Mouse (Mus musculus) limb, embryonic 14.5 days (tissue): ENCODE measurements around the gene AC109138.7. TPM values are rescaled to one million over a fixed set of nuclear protein-coding genes. Genes with fewer than 3 reads are reported as not detected.

Source experiments
- ATAC-seq: fragments of 200-750 bp; cut with Nextera tagmentation; 2 replicates; pipeline ENCODE4 v1.8.0; 2017; ENCODE audit warnings: low read depth, moderate number of reproducible peaks, moderate TSS enrichment; ENCODE audit not compliant: low FRiP score
- DNase-seq: peaks from one replicate; pipeline ENCODE4 v3.0.0-alpha.2; 2015; ENCODE audit warnings: low spot score
- H3K27ac ChIP-seq: fragments of 300-500 bp; sonication (generic); replicated peaks from 2 replicates; pipeline ENCODE4 v1.5.1; 2014; ENCODE audit warnings: low read depth, mild to moderate bottlenecking, low read length, moderate library complexity, mixed read lengths
- H3K27me3 ChIP-seq: fragments of 300-500 bp; sonication (generic); 2 replicates; pipeline ENCODE4 v1.6.1; 2014; ENCODE audit warnings: low read length, mixed read lengths; ENCODE audit not compliant: control insufficient read depth, insufficient read depth
- H3K36me3 ChIP-seq: fragments of 300-500 bp; sonication (generic); 2 replicates; pipeline ENCODE4 v1.6.1; 2014; ENCODE audit warnings: mild to moderate bottlenecking, low read length, moderate library complexity, mixed read lengths; ENCODE audit not compliant: control insufficient read depth, insufficient read depth
- H3K4me1 ChIP-seq: fragments of 300-500 bp; sonication (generic); 2 replicates; pipeline ENCODE4 v1.6.1; 2014; ENCODE audit warnings: antibody characterized with exemption, low read length, mixed read lengths; ENCODE audit not compliant: control insufficient read depth, insufficient read depth
- H3K4me2 ChIP-seq: fragments of 300-500 bp; sonication (generic); replicated peaks from 2 replicates; pipeline ENCODE4 v1.6.1; 2014; ENCODE audit warnings: low read depth, mild to moderate bottlenecking, low read length, moderate library complexity; ENCODE audit not compliant: severe bottlenecking
- H3K4me3 ChIP-seq: fragments of 300-500 bp; sonication (generic); replicated peaks from 2 replicates; pipeline ENCODE4 v1.5.1; 2014; ENCODE audit warnings: low read length
- H3K9ac ChIP-seq: fragments of 300-500 bp; sonication (generic); 2 replicates; pipeline ENCODE4 v1.6.1; 2014; ENCODE audit warnings: mild to moderate bottlenecking, low read depth, low read length, moderate library complexity; ENCODE audit not compliant: severe bottlenecking
- H3K9me3 ChIP-seq: fragments of 300-500 bp; sonication (generic); 2 replicates; pipeline ENCODE4 v1.6.1; 2016; ENCODE audit warnings: low read length; ENCODE audit not compliant: control insufficient read depth
- POLR2A ChIP-seq: fragments of 200-500 bp; IDR thresholded peaks from 2 replicates; pipeline ENCODE4 v1.8.0; 2012; ENCODE audit warnings: inconsistent platforms, mild to moderate bottlenecking, moderate library complexity, borderline replicate concordance; ENCODE audit not compliant: insufficient read depth, insufficient read length; ENCODE audit errors: extremely low read depth
- WGBS: fragments of 180-500 bp; shearing (Covaris S2); extraction: QIAGEN DNeasy Blood & Tissue Kit; methylation state at CpG from one replicate; pipeline ENCODE4 v1.1.7; 2014; 5-methylcytosine and 5-hydroxymethylcytosine counted together
- polyA plus RNA-seq, 2 experiments: library from polyadenylated mRNA; depleted of rRNA in 1 of 2; stranded (reverse) in 1 of 2; unstranded in 1 of 2; fragments of >200 nt; fragmentation: Nextera tagmentation in 1 of 2; extraction: Ambion mirVana in 1 of 2; gene quantifications; 2 replicates each; pipeline versions ENCODE4 v1.2.1 to v1.2.3; 2012 to 2014

Gene AC109138.7
- polyA plus RNA-seq, 2 experiments, result 0.83 TPM; not detected in 1

GRCm38 (mm10) chr19:4216041-4216685 is 2.0 kb downstream of the AC109138.7 start:
- WGBS, result 14% methylated on average over 14 of the region's 14 CpGs
- DNase-seq, result no peak
- peak overlapping the region; percentile 91 for H3K4me3 ChIP-seq
- no peak for TF ChIP-seq POLR2A
- no peaks in the 10 kb centered on the region for H3K36me3 ChIP-seq
- no peaks in the 10 kb centered on the region for H3K9me3 ChIP-seq
- H3K27ac ChIP-seq, result 0 out of 2 replicates have a peak overlapping the region, but pooled peaks have one; percentile 33
- H3K4me1 ChIP-seq, result peaks cover 63% of the 10 kb centered on the region
- peak overlapping the region; percentile 94 for H3K4me2 ChIP-seq
- no peak overlapping the region for H3K9ac ChIP-seq
- H3K27me3 ChIP-seq, result no peaks in the 10 kb centered on the region
- no peak for ATAC-seq

GRCm38 (mm10) chr19:4217140-4217539 is 3.0 kb downstream of the AC109138.7 start:
- no peak overlapping the region for H3K27ac ChIP-seq
- ATAC-seq (no peak), DNase-seq (no peak)
- TF ChIP-seq POLR2A, result no peak
- H3K27me3 ChIP-seq, result no peaks in the 10 kb centered on the region
- H3K4me3 ChIP-seq, result 0 out of 2 replicates have a peak overlapping the region, but pooled peaks have one; percentile 2
- 0 out of 2 replicates have a peak overlapping the region, but pooled peaks have one; percentile 3 for H3K9ac ChIP-seq
- H3K4me1 ChIP-seq, result peaks cover 56% of the 10 kb centered on the region
- 13% methylated on average over 5 of the region's 5 CpGs for WGBS
- H3K4me2 ChIP-seq, result peak overlapping the region; percentile 94
- H3K9me3 ChIP-seq, result no peaks in the 10 kb centered on the region
- peaks cover 4% of the 10 kb centered on the region for H3K36me3 ChIP-seq

GRCm38 (mm10) chr19:4217855-4218254 is 3.7 kb downstream of the AC109138.7 start:
- 34% methylated on average over 3 of the region's 3 CpGs for WGBS
- no peak for ATAC-seq
- H3K36me3 ChIP-seq, result peaks cover 11% of the 10 kb centered on the region
- H3K9me3 ChIP-seq, result no peaks in the 10 kb centered on the region
- no peak for DNase-seq
- H3K27me3 ChIP-seq, result no peaks in the 10 kb centered on the region
- H3K4me2 ChIP-seq, result no peak overlapping the region
- H3K9ac ChIP-seq, result peak overlapping the region; percentile 22; the same call in 1 of the 2 replicates
- no peak overlapping the region for H3K4me3 ChIP-seq
- H3K27ac ChIP-seq, result no peak overlapping the region
- TF ChIP-seq POLR2A, result no peak
- H3K4me1 ChIP-seq, result peaks cover 51% of the 10 kb centered on the region

GRCm38 (mm10) chr19:4218293-4218692 is 4.1 kb downstream of the AC109138.7 start:
- H3K9ac ChIP-seq, result 0 out of 2 replicates have a peak overlapping the region, but pooled peaks have one; percentile 22
- H3K9me3 ChIP-seq, result no peaks in the 10 kb centered on the region
- 78% methylated on average over 11 of the region's 11 CpGs for WGBS
- ATAC-seq, result no peak
- no peak for TF ChIP-seq POLR2A
- H3K27me3 ChIP-seq, result no peaks in the 10 kb centered on the region
- no peak overlapping the region for H3K4me3 ChIP-seq
- H3K27ac ChIP-seq, result no peak overlapping the region
- peaks cover 14% of the 10 kb centered on the region for H3K36me3 ChIP-seq
- no peak for DNase-seq
- H3K4me1 ChIP-seq, result peaks cover 47% of the 10 kb centered on the region
- no peak overlapping the region for H3K4me2 ChIP-seq

GRCm38 (mm10) chr19:4218784-4219183 is 4.6 kb downstream of the AC109138.7 start:
- WGBS, result 88% methylated on average over 1 of the region's 1 CpGs
- H3K9ac ChIP-seq, result no peak overlapping the region

GRCm38 (mm10) chr19:4219943-4220342 is 5.8 kb downstream of the AC109138.7 start:
- no peak overlapping the region for H3K4me3 ChIP-seq
- 0 out of 2 replicates have a peak overlapping the region, but pooled peaks have one; percentile 25 for H3K9ac ChIP-seq
- 81% methylated on average over 6 of the region's 6 CpGs for WGBS
- no peak overlapping the region for H3K27ac ChIP-seq
- TF ChIP-seq POLR2A, result no peak
- ATAC-seq (no peak), DNase-seq (no peak)
- peaks cover 40% of the 10 kb centered on the region for H3K4me1 ChIP-seq
- peaks cover 14% of the 10 kb centered on the region for H3K36me3 ChIP-seq
- no peaks in the 10 kb centered on the region for H3K27me3 ChIP-seq
- no peak overlapping the region for H3K4me2 ChIP-seq
- no peaks in the 10 kb centered on the region for H3K9me3 ChIP-seq

More at GRCm38 (mm10) chr19:4218784-4219183, 4.6 kb downstream of the AC109138.7 start:
- no peak overlapping the region for H3K4me2 ChIP-seq
- DNase-seq, result no peak
- H3K4me3 ChIP-seq, result no peak overlapping the region
- H3K9me3 ChIP-seq, result no peaks in the 10 kb centered on the region
- H3K36me3 ChIP-seq, result peaks cover 14% of the 10 kb centered on the region
- no peak overlapping the region for H3K27ac ChIP-seq
- TF ChIP-seq POLR2A, result no peak
- ATAC-seq, result no peak
- H3K4me1 ChIP-seq, result peaks cover 42% of the 10 kb centered on the region
- no peaks in the 10 kb centered on the region for H3K27me3 ChIP-seq
